Mouse (Mus musculus) liver, postnatal 0 days (tissue): ENCODE measurements at regions not wholly inside any gene's neighbourhood (a gene's known extent, or its start where the extent isn't known, plus 50 kb on each side); places are given as distances from the start of the nearest gene placed in this dataset.

Experiments used
- ATAC-seq: fragments of 200-750 bp; cut with Nextera tagmentation; 2 replicates; pipeline ENCODE4 v1.8.0; 2017; ENCODE audit warnings: mild to moderate bottlenecking, moderate library complexity
- DNase-seq: peaks from one replicate; pipeline ENCODE4 v3.0.0-alpha.2; 2016
- H3K27ac ChIP-seq: fragments of 300-500 bp; sonication (generic); 2 replicates; pipeline ENCODE4 v1.5.1; 2014; ENCODE audit warnings: antibody characterized with exemption, moderate library complexity, mild to moderate bottlenecking, low read depth
- H3K27me3 ChIP-seq: fragments of 300-500 bp; sonication (generic); 2 replicates; pipeline ENCODE4 v1.6.1; 2014; ENCODE audit warnings: low read length, control low read depth, mixed read lengths; ENCODE audit not compliant: insufficient read depth
- H3K36me3 ChIP-seq: fragments of 300-500 bp; sonication (generic); replicated peaks from 2 replicates; pipeline ENCODE4 v1.6.1; 2014; ENCODE audit warnings: mild to moderate bottlenecking, control low read depth, low read length, moderate library complexity, mixed read lengths; ENCODE audit not compliant: insufficient read depth
- H3K4me1 ChIP-seq: fragments of 300-500 bp; sonication (generic); 2 replicates; pipeline ENCODE4 v1.6.1; 2014; ENCODE audit warnings: antibody characterized with exemption, mild to moderate bottlenecking, control low read depth; ENCODE audit not compliant: insufficient read depth
- H3K4me2 ChIP-seq: fragments of 300-500 bp; sonication (generic); 2 replicates; pipeline ENCODE4 v1.6.1; 2014; ENCODE audit warnings: low read depth, mild to moderate bottlenecking, low read length, moderate library complexity, mixed read lengths
- H3K4me3 ChIP-seq: fragments of 300-500 bp; sonication (generic); 2 replicates; pipeline ENCODE4 v1.5.1; 2014; ENCODE audit warnings: low read depth, low read length
- H3K9ac ChIP-seq: fragments of 300-500 bp; sonication (generic); replicated peaks from 2 replicates; pipeline ENCODE4 v1.6.1; 2014; ENCODE audit warnings: mild to moderate bottlenecking, moderate library complexity
- H3K9me3 ChIP-seq: fragments of 300-500 bp; sonication (generic); 2 replicates; pipeline ENCODE4 v1.6.1; 2016; ENCODE audit warnings: mild to moderate bottlenecking, control low read depth, low read length, mixed read lengths
- CTCF ChIP-seq: sonication (generic); IDR thresholded peaks from 2 replicates; pipeline ENCODE4 v1.5.1; 2016; ENCODE audit warnings: antibody characterized with exemption, low read depth
- EP300 ChIP-seq: IDR thresholded peaks from 2 replicates; pipeline ENCODE4 v1.6.1; 2016; ENCODE audit warnings: antibody characterized with exemption, low read depth, mild to moderate bottlenecking
- WGBS: fragments of 180-500 bp; shearing (Covaris S2); extraction: QIAGEN DNeasy Blood & Tissue Kit; methylation state at CpG from one replicate; pipeline ENCODE4 v1.1.7; 2014; ENCODE audit not compliant: insufficient replicate concordance; 5-methylcytosine and 5-hydroxymethylcytosine counted together

DNA sequence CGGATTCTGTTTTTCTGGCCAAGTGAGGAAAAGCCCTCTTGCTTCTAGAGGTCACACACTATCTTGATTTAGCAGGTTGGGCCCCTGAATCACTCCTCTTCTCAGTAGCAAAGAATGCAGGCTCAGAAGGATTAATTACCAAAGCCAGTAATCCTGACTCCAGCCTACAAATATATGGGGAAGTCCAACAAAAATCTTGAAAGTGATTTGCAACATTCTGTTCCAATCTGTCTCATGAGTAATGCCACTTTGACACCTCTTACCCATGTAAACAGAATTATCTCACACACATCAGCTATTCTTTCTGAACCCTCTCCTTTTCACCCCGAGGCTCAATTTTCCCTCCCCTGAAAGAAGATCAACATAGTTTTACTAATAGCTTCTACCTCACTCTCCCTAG, 233.9 kb upstream of the Nt5c1b start:
- Histone ChIP-seq H3K4me2 (no peak overlapping the region), H3K27me3 (no peaks in the 10 kb centered on the region), H3K4me1 (no peaks in the 10 kb centered on the region), H3K4me3 (no peak overlapping the region), H3K9ac (no peak overlapping the region), H3K27ac (no peak overlapping the region), H3K36me3 (no peaks in the 10 kb centered on the region), H3K9me3 (no peaks in the 10 kb centered on the region)
- TF ChIP-seq CTCF (no peak), EP300 (no peak)
- no peak for DNase-seq
- WGBS, result 27% methylated on average over 2 of the region's 2 CpGs
- no peak for ATAC-seq

DNA sequence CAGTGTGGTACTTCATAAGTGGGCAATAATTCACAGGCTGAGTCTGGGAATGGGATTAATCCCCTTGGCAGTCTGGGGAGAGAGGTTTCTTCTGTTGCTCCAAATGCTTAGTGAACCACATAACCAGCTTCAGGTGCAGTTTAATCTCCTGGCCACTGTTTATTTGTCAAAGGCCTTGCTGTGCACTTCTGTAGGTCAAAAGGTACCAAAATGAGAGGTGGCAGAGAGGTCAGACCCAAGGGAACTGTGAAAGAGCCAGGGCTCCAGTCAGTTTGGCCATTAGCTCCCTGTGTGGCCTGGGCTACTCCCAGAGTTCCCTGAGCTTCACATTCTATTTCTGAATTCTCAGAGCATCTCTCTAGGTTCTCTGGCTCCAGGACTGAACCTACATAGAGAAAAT, 229.6 kb upstream of the Nt5c1b start:
- no peaks in the 10 kb centered on the region for H3K9me3 ChIP-seq
- no peak for ATAC-seq
- no peaks in the 10 kb centered on the region for H3K4me1 ChIP-seq

DNA sequence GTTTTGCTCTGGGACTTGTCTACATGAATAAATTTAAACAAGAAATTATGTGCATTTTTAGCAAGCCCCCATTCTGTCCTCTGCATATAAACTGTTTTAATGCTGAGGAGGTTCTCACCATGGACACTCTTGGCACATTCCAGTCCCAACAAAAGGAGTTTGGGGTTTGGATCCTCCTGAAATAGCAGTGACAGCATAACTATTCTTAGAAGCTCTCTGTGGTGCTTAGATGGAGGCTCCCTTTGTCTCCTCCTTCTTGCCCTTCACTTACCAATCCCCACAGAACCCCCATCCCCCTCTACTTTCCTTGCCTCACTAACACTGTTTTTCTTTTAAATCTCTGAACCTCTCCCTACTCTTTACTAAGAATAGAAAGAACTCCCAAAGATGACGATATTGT, 208.9 kb upstream of the Nt5c1b start:
- no peak overlapping the region for H3K27ac ChIP-seq
- ATAC-seq, result no peak
- H3K9ac ChIP-seq, result no peak overlapping the region
- no peaks in the 10 kb centered on the region for H3K9me3 ChIP-seq
- H3K4me2 ChIP-seq, result no peak overlapping the region
- no peak for TF ChIP-seq CTCF
- TF ChIP-seq EP300, result no peak
- H3K36me3 ChIP-seq, result no peaks in the 10 kb centered on the region
- H3K4me1 ChIP-seq, result no peaks in the 10 kb centered on the region
- no peaks in the 10 kb centered on the region for H3K27me3 ChIP-seq
- H3K4me3 ChIP-seq, result no peak overlapping the region
- DNase-seq, result no peak
- 41% methylated on average over 1 of the region's 1 CpGs for WGBS

More for the DNA sequence above, 229.6 kb upstream of the Nt5c1b start:
- Histone ChIP-seq H3K36me3 (no peaks in the 10 kb centered on the region), H3K27me3 (no peaks in the 10 kb centered on the region), H3K9ac (no peak overlapping the region), H3K4me2 (no peak overlapping the region), H3K27ac (no peak overlapping the region), H3K4me3 (no peak overlapping the region)
- no peak for DNase-seq
- TF ChIP-seq EP300, result no peak
- TF ChIP-seq CTCF, result no peak

DNA sequence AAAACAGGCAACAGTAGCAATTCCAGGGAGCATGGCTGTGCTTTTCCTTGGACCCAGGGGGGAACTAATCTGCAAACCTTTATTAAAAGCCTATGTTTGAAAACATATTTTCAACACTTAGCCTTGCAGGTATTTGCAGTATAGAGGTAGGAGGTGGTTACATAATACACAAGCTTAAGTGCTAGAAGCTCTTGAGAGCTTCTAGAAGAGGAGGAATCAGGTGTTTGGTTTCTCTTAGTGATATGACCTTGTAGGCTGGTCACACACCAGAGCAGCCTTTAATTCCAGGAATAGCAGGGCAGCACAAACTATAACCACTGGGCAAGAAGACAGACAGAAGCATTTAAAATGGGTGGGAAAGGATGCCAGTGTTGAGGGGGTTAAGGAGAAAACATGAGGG, 201.7 kb upstream of the Nt5c1b start:
- TF ChIP-seq CTCF (no peak), EP300 (no peak)
- Histone ChIP-seq H3K4me1 (no peaks in the 10 kb centered on the region), H3K36me3 (no peaks in the 10 kb centered on the region), H3K4me2 (no peak overlapping the region), H3K9ac (no peak overlapping the region), H3K4me3 (no peak overlapping the region), H3K27ac (no peak overlapping the region), H3K27me3 (no peaks in the 10 kb centered on the region), H3K9me3 (no peaks in the 10 kb centered on the region)
- no peak for ATAC-seq
- no peak for DNase-seq

DNA sequence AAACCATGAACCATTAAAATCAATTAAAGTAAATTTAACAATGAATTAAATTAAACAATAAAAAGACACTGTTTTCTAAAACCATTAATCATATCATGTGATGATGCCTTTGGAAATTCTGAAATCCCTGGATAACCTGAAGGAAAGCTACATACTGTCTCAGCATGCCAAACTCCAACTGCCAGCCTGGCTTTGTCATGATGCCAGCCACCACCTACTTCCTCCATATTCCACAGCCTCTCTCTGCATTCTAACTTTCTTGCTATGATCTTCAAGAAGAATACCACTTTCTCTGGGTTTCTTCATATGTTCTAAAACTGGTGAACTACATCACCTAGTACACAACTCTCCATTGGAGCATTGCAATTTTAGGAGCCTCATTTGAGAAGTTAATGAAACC, 201.2 kb upstream of the Nt5c1b start:
- ATAC-seq (no peak), DNase-seq (no peak)
- Histone ChIP-seq H3K4me3 (no peak overlapping the region), H3K4me1 (no peaks in the 10 kb centered on the region), H3K27ac (no peak overlapping the region), H3K27me3 (no peaks in the 10 kb centered on the region), H3K4me2 (no peak overlapping the region), H3K9me3 (no peaks in the 10 kb centered on the region), H3K36me3 (no peaks in the 10 kb centered on the region), H3K9ac (no peak overlapping the region)
- no peak for TF ChIP-seq CTCF
- TF ChIP-seq EP300, result no peak

DNA sequence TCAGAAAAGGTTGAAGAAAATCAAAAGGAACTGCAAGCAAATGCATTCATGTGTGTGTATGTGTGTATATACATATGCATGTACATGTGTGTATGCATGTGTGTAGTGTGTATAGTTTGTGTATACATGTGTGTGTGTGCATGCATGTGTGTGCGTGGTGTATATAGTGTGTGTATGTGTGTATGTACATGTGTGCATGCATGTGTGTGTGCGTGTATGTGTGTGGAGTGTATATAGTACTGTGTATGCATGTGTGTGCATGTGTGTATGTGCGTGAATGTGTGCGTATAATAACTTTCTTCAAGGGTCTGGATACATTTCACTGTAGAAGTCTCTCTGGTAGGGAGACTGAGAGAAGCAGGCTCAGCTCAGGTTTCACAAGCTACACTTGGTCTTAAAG, 191.1 kb upstream of the Nt5c1b start:
- Histone ChIP-seq H3K9me3 (no peaks in the 10 kb centered on the region), H3K4me3 (no peak overlapping the region), H3K9ac (no peak overlapping the region), H3K36me3 (no peaks in the 10 kb centered on the region), H3K27me3 (no peaks in the 10 kb centered on the region), H3K4me2 (no peak overlapping the region), H3K4me1 (no peaks in the 10 kb centered on the region), H3K27ac (no peak overlapping the region)
- TF ChIP-seq EP300 (no peak), CTCF (no peak)
- WGBS, result 83% methylated on average over 4 of the region's 4 CpGs
- ATAC-seq, result no peak
- no peak for DNase-seq

DNA sequence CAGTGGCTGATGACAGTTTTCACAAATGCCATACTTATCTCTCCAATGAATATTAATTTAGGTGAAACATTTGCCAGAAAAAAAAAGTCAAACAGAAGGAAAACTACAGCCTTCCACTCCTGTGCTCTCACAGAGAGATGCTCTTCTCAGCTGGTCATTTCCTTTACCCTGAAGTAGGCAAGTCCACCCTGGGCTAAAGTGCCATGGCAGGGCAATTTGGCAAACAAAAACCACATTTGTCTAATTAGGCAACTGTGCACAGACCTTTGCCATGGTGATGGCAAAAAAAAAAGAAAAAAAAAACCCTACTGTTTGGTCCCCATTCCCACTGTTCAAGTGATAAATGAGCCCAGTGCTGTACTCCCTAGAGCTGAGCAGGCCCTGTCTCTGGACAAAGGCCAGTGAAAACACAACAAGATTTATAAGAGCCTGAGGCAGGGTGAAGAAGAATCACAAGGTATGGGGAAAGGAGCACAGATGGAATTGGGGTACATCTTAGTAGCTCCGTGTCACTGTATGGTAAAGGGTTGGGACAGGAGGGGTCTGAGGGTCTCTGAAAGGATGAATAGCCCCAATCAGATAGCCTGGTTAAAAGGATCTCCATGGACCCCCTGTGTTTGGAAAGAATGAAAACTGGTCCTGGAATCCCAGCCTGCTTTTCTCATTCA, 190.5 kb upstream of the Nt5c1b start:
- Histone ChIP-seq H3K4me2 (no peak overlapping the region), H3K9ac (no peak overlapping the region), H3K4me1 (no peaks in the 10 kb centered on the region), H3K9me3 (no peaks in the 10 kb centered on the region), H3K27ac (no peak overlapping the region), H3K36me3 (no peaks in the 10 kb centered on the region), H3K27me3 (no peaks in the 10 kb centered on the region), H3K4me3 (no peak overlapping the region)
- ATAC-seq (no peak), DNase-seq (no peak)
- WGBS, result 80% methylated on average over 1 of the region's 1 CpGs
- TF ChIP-seq EP300, result no peak
- no peak for TF ChIP-seq CTCF
